Mouse (Mus musculus) ZHBTc4 (cell line): ENCODE measurements around the gene Olfml2a.

ENCODE experiments used
- DNase-seq: peaks from one replicate; pipeline ENCODE4 v3.0.0-alpha.2; 2011; ENCODE audit warnings: low read depth, low spot score

The Olfml2a gene

GRCm38 (mm10) chr2:39011264-39011663, 79.5 kb downstream of the Olfml2a start:
- no peak for DNase-seq

GRCm38 (mm10) chr2:39011971-39012370, 80.2 kb downstream of the Olfml2a start:
- DNase-seq, result no peak

GRCm38 (mm10) chr2:39012768-39013279, 81.0 kb downstream of the Olfml2a start:
- DNase-seq, result no peak
